Mouse (Mus musculus) kidney, adult 2 months (tissue): Measurements from ENCODE around the gene Ears2. TPM values are rescaled to one million over a fixed set of nuclear protein-coding genes. Genes with fewer than 3 reads are reported as not detected.
A peak's percentile ranks its signal among the peaks of the same experiment; 100 is the strongest.

Experiments
- DNase-seq: peaks from one replicate; pipeline ENCODE4 v3.0.0; 2021
- H3K27ac ChIP-seq: fragments of 200-500 bp; 2 replicates; pipeline ENCODE4 v1.5.1; 2012; ENCODE audit warnings: low read depth, low read length, control low read depth, inconsistent platforms; ENCODE audit not compliant: insufficient read depth
- H3K27me3 ChIP-seq: fragments of 200-500 bp; replicated peaks from 2 replicates; pipeline ENCODE4 v1.6.1; 2012; ENCODE audit warnings: mild to moderate bottlenecking, moderate library complexity, low read length, inconsistent platforms; ENCODE audit not compliant: control insufficient read depth, insufficient read depth
- H3K36me3 ChIP-seq: fragments of 200-500 bp; 2 replicates; pipeline ENCODE4 v1.6.1; 2012; ENCODE audit warnings: mild to moderate bottlenecking, moderate library complexity, low read length, inconsistent platforms; ENCODE audit not compliant: control insufficient read depth, insufficient read depth
- H3K4me1 ChIP-seq: fragments of 200-500 bp; 2 replicates; pipeline ENCODE4 v1.6.1; 2011; ENCODE audit warnings: low read length; ENCODE audit not compliant: control insufficient read depth, insufficient read depth
- H3K4me3 ChIP-seq: fragments of 200-500 bp; 2 replicates; pipeline ENCODE4 v1.5.1; 2011; ENCODE audit warnings: mild to moderate bottlenecking, low read depth, low read length, control low read depth; ENCODE audit not compliant: insufficient read depth
- CTCF ChIP-seq: fragments of 200-500 bp; conservative IDR thresholded peaks from 2 replicates; pipeline ENCODE4 v1.5.1; 2011; ENCODE audit warnings: low read depth, mild to moderate bottlenecking, control low read depth, low read length, moderate library complexity, mixed read lengths; ENCODE audit not compliant: insufficient read depth, insufficient read length
- POLR2A ChIP-seq: fragments of 200-500 bp; IDR thresholded peaks from one replicate; pipeline ENCODE4 v1.6.1; 2011; ENCODE audit warnings: low read depth, low read length, control low read depth
- WGBS: fragments of 180-500 bp; shearing (Covaris S2); methylation state at CpG from one replicate; pipeline ENCODE4 v1.1.7; 2018; 5-methylcytosine and 5-hydroxymethylcytosine counted together
- polyA plus RNA-seq: library from polyadenylated mRNA; depleted of rRNA; stranded (reverse); fragments of >200 nt; gene quantifications from 2 replicates; pipeline ENCODE4 v1.2.3, GENCODE M21; 2012

Ears2 gene
- polyA plus RNA-seq, 1 experiment = 9.2 TPM

GRCm38 (mm10) chr7:122094564-122095330 lies 27.7 kb upstream of the Ears2 start:
- H3K27ac ChIP-seq = no peak overlapping the region
- TF ChIP-seq POLR2A (no peak), CTCF (peak; percentile 31; the same call in 1 of the 2 replicates)
- H3K4me1 ChIP-seq = peaks cover 3% of the 10 kb centered on the region; the same call in 1 of the 2 replicates
- no peak overlapping the region for H3K4me3 ChIP-seq
- peaks cover 11% of the 10 kb centered on the region for H3K36me3 ChIP-seq
- 90% methylated on average over 2 of the region's 2 CpGs for WGBS
- no peaks in the 10 kb centered on the region for H3K27me3 ChIP-seq
- peak; percentile 14 for DNase-seq

- Histone ChIP-seq H3K4me3 (no peak overlapping the region), H3K27me3 (no peaks in the 10 kb centered on the region), H3K27ac (no peak overlapping the region), H3K36me3 (peaks cover 17% of the 10 kb centered on the region), H3K4me1 (no peaks in the 10 kb centered on the region)
- TF ChIP-seq CTCF (no peak), POLR2A (no peak)
- no peak for DNase-seq
- WGBS = 84% methylated on average over 11 of the region's 11 CpGs
Observed at GRCm38 (mm10) chr7:122087195-122087982, 20.3 kb upstream of the Ears2 start.

- no peaks in the 10 kb centered on the region; the same call in none of the 2 replicates for H3K36me3 ChIP-seq
- H3K27me3 ChIP-seq = no peaks in the 10 kb centered on the region
- no peak overlapping the region for H3K4me3 ChIP-seq
- H3K27ac ChIP-seq = no peak overlapping the region
- no peaks in the 10 kb centered on the region for H3K4me1 ChIP-seq
- WGBS = 94% methylated on average over 1 of the region's 1 CpGs
- TF ChIP-seq CTCF = no peak
- no peak for TF ChIP-seq POLR2A
- DNase-seq = no peak
Observed at GRCm38 (mm10) chr7:122081071-122081470, 14.0 kb upstream of the Ears2 start.

- WGBS = 65% methylated on average over 8 of the region's 8 CpGs
- H3K27ac ChIP-seq = no peak overlapping the region
- TF ChIP-seq CTCF = no peak
- TF ChIP-seq POLR2A = no peak
- H3K27me3 ChIP-seq = no peaks in the 10 kb centered on the region
- no peaks in the 10 kb centered on the region; the same call in 1 of the 2 replicates for H3K36me3 ChIP-seq
- peak; percentile 69 for DNase-seq
- H3K4me3 ChIP-seq = no peak overlapping the region
- H3K4me1 ChIP-seq = no peaks in the 10 kb centered on the region
Observed at GRCm38 (mm10) chr7:122079798-122080554, 12.9 kb upstream of the Ears2 start.

DNA sequence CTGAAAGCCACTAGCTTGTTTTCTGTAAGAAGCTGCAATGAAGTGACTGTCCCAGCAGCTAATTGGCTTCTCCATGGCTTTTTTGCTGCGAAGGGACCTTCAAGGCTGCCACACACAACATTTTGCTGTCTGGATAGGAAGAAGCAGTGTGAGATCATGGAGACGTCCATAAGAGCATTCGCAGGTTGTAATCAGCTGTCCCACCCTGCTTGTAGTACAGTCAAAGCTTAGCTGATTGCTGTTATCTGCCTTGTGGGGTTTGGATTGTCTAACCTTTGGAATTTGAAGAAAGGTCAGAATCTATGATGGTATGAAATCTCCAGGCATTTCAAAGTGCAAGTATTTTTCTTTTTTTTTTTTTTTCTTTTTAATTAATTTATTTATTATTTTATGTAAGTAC lies 7.3 kb upstream of the Ears2 start:
- Histone ChIP-seq H3K27me3 (no peaks in the 10 kb centered on the region), H3K4me1 (no peaks in the 10 kb centered on the region), H3K27ac (no peak overlapping the region), H3K36me3 (peaks cover 5% of the 10 kb centered on the region), H3K4me3 (no peak overlapping the region)
- WGBS = 89% methylated on average over 3 of the region's 3 CpGs
- TF ChIP-seq CTCF (no peak), POLR2A (no peak)
- DNase-seq = no peak

- peak; percentile 23 for DNase-seq
- Histone ChIP-seq H3K27ac (peak overlapping the region; percentile 45; the same call in 1 of the 2 replicates), H3K36me3 (peaks cover 4% of the 10 kb centered on the region), H3K4me3 (peak overlapping the region; percentile 89), H3K27me3 (no peaks in the 10 kb centered on the region), H3K4me1 (peaks cover 5% of the 10 kb centered on the region; the same call in 1 of the 2 replicates)
- 1% methylated on average over 58 of the region's 58 CpGs for WGBS
- no peak for TF ChIP-seq CTCF
- TF ChIP-seq POLR2A = no peak
Observed at GRCm38 (mm10) chr7:122067517-122068381, 686 bp upstream of the Ears2 start.
